Mouse (Mus musculus): ENCODE results near the gene Nfyb.
A peak's percentile ranks its signal among the peaks of the same experiment; 100 is the strongest.

Gene Nfyb

GRCm38 (mm10) chr10:82762756-82763681 is 925 bp downstream of the Nfyb start:
- no peak for TF ChIP-seq GATA4 (IDR thresholded peaks at IDR 0.05; ENCODE audit: insufficient replicate concordance, low read length)

DNA sequence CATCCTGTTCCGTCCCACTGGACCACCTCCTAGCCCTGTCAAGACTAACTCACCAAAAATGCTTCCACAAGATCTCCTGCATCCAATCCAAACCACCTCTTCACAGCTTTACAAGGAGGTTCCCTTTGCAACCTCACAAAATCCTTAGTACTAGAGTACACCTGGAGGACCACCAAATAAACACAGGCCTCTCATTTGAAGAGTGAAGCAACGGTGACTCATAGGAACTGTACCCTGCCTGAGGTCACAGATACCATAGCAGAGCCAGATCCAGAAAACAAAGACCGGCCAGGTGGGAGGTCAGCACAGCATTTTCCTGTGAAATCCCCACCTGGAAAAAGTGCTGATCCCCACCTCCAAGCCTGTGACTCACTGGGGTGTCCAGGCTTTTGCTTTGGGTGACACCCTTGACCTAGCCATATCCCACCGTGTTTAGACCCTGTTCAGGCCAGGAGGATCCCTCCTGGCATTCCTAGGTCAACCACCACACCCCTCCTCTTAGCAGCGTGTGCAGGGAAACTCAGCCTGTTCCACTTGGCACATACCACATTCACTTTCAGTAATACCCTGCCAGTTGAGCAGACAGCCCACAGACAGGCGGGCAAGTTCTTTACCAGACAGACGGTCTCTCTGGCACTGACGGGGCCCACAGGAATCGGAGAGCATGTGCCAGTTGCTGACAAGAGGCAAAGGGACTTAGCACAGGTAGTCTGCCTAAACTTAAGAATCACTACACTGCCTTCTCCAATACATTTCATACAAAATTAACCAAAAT is 2.7 kb downstream of the Nfyb start:
- TF ChIP-seq GATA4 (IDR thresholded peaks at IDR 0.05; ENCODE audit: insufficient replicate concordance, low read length) = no peak

DNA sequence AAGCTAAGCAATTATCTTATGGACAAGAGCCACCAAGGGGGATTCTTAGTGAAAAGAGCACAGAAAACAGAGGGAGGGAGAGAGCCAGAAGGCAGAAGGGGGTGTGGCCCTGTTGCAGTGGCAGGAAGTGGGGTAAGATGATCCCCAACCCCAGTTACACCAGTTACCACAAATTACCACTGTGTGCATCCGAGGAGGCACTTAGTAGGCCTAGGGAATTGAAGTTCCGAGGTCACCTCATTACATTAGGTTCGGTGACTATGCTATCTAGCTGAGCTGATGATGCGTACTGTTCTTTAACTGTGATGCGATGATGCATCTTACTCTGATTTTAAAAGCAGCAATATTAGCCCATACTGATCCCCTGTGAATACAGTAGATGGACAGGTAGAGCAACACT is 4.2 kb downstream of the Nfyb start:
- no peak for TF ChIP-seq GATA4 (IDR thresholded peaks at IDR 0.05; ENCODE audit: insufficient replicate concordance, low read length)

- TF ChIP-seq GATA4 (IDR thresholded peaks at IDR 0.05; ENCODE audit: insufficient replicate concordance, low read length) = peak; percentile 97
Observed at GRCm38 (mm10) chr10:82758878-82759277, 5.1 kb downstream of the Nfyb start.

DNA sequence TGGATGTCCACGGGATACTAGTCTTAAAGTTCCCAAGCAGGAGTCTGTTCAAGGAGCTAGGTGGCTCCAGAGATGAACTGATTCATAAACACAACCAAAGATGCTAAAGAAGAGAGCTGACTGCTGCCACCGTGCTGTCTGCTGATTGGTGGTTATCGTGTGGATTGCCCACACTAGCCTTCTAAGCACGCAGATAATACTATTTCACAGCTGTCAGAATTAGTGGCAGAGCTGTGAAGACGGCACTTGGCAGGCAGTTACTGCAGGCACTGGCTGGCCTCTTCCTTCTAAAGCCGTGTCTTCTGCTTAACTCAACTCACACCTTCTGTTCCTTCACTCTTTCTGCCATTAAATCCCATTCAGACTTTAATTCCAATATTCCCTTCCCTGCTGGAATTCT is 5.6 kb downstream of the Nfyb start:
- TF ChIP-seq GATA4 (IDR thresholded peaks at IDR 0.05; ENCODE audit: insufficient replicate concordance, low read length) = no peak

DNA sequence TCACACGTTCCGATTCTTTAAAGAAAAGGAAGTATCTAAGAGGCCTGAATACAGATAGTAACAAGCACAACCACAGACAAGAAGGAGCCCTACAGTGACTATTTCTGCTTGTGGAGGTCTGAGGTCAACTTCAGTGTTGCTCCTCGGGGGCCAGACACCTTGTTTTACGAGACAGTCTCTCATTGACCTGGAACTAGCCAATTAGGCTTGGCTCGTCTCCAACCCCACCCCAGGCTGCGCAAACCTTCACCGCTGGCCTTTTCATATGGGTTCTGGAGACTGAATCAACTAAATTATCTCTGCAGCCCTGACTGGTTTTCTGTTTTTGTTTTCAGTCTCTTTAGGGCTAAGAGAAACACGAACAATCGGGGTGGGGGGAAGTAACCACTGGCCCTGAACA is 6.6 kb downstream of the Nfyb start:
- no peak for TF ChIP-seq GATA4 (IDR thresholded peaks at IDR 0.05; ENCODE audit: insufficient replicate concordance, low read length)

DNA sequence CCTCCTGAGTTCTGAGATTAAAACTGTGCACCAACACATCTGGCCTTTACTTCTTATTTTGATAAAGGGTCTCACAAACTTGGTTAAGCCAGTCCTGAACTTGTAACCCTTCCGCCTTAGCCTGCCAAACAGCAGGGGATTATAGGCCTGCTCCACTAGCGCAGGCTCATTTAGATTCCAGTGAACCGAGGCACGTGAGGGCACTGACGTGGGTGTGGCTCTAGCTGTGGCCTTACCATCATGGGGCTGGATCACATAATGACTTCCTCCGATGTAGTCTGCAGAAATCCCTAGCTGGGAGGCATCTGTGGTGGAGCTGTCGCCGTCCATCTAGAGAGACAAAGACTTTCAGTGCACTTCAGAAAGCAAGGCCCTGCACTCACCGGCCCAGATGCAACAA is 7.5 kb downstream of the Nfyb start:
- TF ChIP-seq GATA4 (IDR thresholded peaks at IDR 0.05; ENCODE audit: insufficient replicate concordance, low read length) = no peak

GRCm38 (mm10) chr10:82755213-82755890 is 8.6 kb downstream of the Nfyb start:
- no peak for TF ChIP-seq GATA4 (IDR thresholded peaks at IDR 0.05; ENCODE audit: insufficient replicate concordance, low read length)

- no peak for TF ChIP-seq GATA4 (IDR thresholded peaks at IDR 0.05; ENCODE audit: insufficient replicate concordance, low read length)
Observed at GRCm38 (mm10) chr10:82754642-82755041, 9.3 kb downstream of the Nfyb start.

DNA sequence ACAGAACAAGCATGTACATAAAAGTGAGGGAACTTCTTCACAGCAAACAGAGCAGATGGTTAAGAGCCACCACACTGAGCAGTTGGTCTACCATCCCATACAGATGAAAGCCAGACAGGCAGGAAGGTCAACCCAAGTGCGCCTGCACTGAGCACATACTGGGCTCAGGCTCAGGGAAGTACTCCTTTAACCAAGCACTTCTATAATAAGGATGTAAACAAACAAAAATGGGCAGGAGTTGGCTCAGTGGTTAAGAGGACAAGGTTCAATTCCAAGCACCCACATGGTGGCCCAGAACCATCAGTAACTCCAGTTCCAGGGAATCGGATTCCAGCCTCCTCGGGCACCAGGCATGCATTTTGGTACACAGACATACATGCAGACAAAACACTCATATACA is 11.0 kb downstream of the Nfyb start:
- TF ChIP-seq GATA4 (IDR thresholded peaks at IDR 0.05; ENCODE audit: insufficient replicate concordance, low read length) = no peak

DNA sequence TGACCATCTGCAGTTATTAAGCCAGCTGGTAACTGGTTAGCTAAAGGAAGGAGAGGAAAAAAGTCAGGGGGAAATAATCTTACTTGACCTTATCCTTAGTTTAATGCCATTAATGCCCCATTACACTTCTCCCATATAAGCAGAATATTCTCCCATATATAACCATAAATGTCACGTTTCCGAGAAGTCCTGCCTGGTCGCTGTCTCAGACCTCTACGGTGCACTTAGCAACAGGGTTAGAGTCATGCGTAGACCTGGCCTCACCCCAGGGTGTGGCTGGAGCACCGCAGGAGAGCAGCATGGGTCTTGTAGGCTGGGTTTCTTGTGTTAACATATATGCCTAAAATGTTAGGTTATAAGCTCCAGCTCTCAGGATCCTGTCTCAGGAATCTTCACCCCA is 13.2 kb downstream of the Nfyb start:
- no peak for TF ChIP-seq GATA4 (IDR thresholded peaks at IDR 0.05; ENCODE audit: insufficient replicate concordance, low read length)

GRCm38 (mm10) chr10:82746988-82747850 is 16.7 kb downstream of the Nfyb start:
- no peak for TF ChIP-seq GATA4 (IDR thresholded peaks at IDR 0.05; ENCODE audit: insufficient replicate concordance, low read length)

- no peak for TF ChIP-seq GATA4 (IDR thresholded peaks at IDR 0.05; ENCODE audit: insufficient replicate concordance, low read length)
Observed at GRCm38 (mm10) chr10:82745301-82745700, 18.6 kb downstream of the Nfyb start.

DNA sequence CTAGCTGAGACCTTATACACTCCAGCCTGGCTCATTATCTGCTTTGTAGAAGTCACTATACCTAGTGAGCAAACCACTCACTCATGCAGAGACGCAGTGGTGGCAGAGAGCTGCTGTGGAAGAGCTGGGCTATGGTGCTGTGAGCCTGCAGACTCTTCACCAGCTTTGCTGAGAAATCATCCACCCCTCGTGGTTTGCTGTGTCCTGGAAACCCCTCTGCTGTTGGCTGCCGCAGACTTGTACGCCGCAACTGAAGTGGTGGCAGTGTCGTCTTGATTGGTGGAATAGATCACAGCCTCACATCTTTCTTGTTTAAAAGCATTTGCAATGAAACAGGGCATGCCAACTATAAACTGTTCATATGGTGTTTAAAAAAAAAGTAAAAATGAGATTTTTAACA is 19.6 kb downstream of the Nfyb start:
- TF ChIP-seq GATA4 (IDR thresholded peaks at IDR 0.05; ENCODE audit: insufficient replicate concordance, low read length) = no peak

GRCm38 (mm10) chr10:82742578-82742977 is 21.4 kb downstream of the Nfyb start:
- no peak for TF ChIP-seq GATA4 (IDR thresholded peaks at IDR 0.05; ENCODE audit: insufficient replicate concordance, low read length)

Data from liver, adult (tissue).